Mouse (Mus musculus) thymus, adult 2 months (tissue): ENCODE data around the gene Ets2. TPM values are rescaled to one million over a fixed set of nuclear protein-coding genes. Genes with fewer than 3 reads are reported as not detected.

Experiments
- DNase-seq: peaks from one replicate; pipeline ENCODE4 v3.0.0; 2021
- H3K27ac ChIP-seq: fragments of 200-500 bp; 2 replicates; pipeline ENCODE4 v1.5.1; 2012; ENCODE audit warnings: low read length, control low read depth; ENCODE audit not compliant: control insufficient read depth, insufficient read depth
- H3K27me3 ChIP-seq: fragments of 200-500 bp; 2 replicates; pipeline ENCODE4 v1.6.1; 2012; ENCODE audit warnings: mild to moderate bottlenecking, low read length, moderate library complexity, mixed read lengths; ENCODE audit not compliant: control insufficient read depth, insufficient read depth
- H3K36me3 ChIP-seq: fragments of 200-500 bp; 2 replicates; pipeline ENCODE4 v1.6.1; 2012; ENCODE audit warnings: mild to moderate bottlenecking, low read length, moderate library complexity; ENCODE audit not compliant: control insufficient read depth, insufficient read depth
- H3K4me1 ChIP-seq: fragments of 200-500 bp; replicated peaks from 2 replicates; pipeline ENCODE4 v1.6.1; 2012; ENCODE audit warnings: low read length; ENCODE audit not compliant: control insufficient read depth, insufficient read depth
- H3K4me3 ChIP-seq: fragments of 200-500 bp; 2 replicates; pipeline ENCODE4 v1.5.1; 2012; ENCODE audit warnings: mild to moderate bottlenecking, low read length, control low read depth, moderate library complexity; ENCODE audit not compliant: control insufficient read depth, insufficient read depth
- CTCF ChIP-seq: fragments of 200-500 bp; IDR thresholded peaks from 2 replicates; pipeline ENCODE4 v1.5.1; 2012; ENCODE audit warnings: mild to moderate bottlenecking, control low read depth, low read length, moderate library complexity, borderline replicate concordance; ENCODE audit not compliant: control insufficient read depth, poor library complexity, insufficient read depth; ENCODE audit errors: extremely low read depth
- POLR2A ChIP-seq: fragments of 200-500 bp; IDR thresholded peaks from 2 replicates; pipeline ENCODE4 v1.6.1; 2012; ENCODE audit warnings: mild to moderate bottlenecking, low read length, control low read depth, moderate library complexity; ENCODE audit not compliant: control insufficient read depth, poor library complexity, insufficient read depth; ENCODE audit errors: extremely low read depth
- WGBS: fragments of 180-500 bp; shearing (Covaris S2); methylation state at CpG from one replicate; pipeline ENCODE4 v1.1.7; 2018; 5-methylcytosine and 5-hydroxymethylcytosine counted together
- polyA plus RNA-seq: library from polyadenylated mRNA; depleted of rRNA; stranded (reverse); fragments of >200 nt; gene quantifications from 2 replicates; pipeline ENCODE4 v1.2.3, GENCODE M21; 2012

Gene Ets2
- polyA plus RNA-seq, 1 experiment, result 343 TPM

- no peaks in the 10 kb centered on the region for H3K27me3 ChIP-seq
- TF ChIP-seq CTCF, result no peak
- no peak for TF ChIP-seq POLR2A
- peaks cover 94% of the 10 kb centered on the region for H3K36me3 ChIP-seq
- H3K27ac ChIP-seq, result no peak overlapping the region
- 96% methylated on average over 11 of the region's 11 CpGs for WGBS
- no peak overlapping the region for H3K4me3 ChIP-seq
- DNase-seq, result no peak
- peaks cover 7% of the 10 kb centered on the region; the same call in 1 of the 2 replicates for H3K4me1 ChIP-seq
These were observed 13.2 kb downstream of the Ets2 start for GRCm38 (mm10) chr16:95715026-95715425.

DNA sequence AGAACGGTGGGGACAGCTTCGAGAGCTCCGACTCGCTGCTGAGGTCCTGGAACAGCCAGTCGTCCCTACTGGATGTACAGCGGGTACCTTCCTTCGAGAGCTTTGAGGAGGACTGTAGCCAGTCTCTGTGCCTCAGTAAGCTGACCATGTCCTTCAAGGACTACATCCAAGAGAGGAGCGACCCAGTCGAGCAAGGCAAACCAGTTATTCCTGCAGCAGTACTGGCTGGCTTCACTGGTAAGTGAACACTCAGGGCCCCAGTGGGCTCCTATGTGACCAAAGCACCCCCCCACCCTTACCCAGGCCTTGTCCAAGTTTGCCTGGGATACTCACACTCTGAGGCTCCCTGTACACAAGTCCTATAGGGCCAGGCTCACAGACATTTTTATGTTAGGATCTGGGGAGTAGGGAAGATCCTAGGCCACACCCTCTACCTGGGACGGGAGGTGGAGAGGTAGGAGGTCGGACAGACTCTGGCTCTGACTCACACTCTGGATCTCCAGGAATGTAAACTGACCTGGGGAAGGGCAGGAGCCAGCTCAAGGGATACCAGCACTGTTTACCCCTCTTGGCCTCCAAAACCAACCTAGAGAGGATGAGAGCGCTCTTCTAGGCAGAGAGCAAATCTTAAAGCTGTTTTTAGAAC is 14.3 kb downstream of the Ets2 start:
- 96% methylated on average over 12 of the region's 12 CpGs for WGBS
- H3K4me1 ChIP-seq, result peaks cover 7% of the 10 kb centered on the region; the same call in 1 of the 2 replicates
- no peak for DNase-seq
- no peaks in the 10 kb centered on the region for H3K27me3 ChIP-seq
- peaks cover 94% of the 10 kb centered on the region for H3K36me3 ChIP-seq
- H3K4me3 ChIP-seq, result no peak overlapping the region
- no peak for TF ChIP-seq CTCF
- TF ChIP-seq POLR2A, result no peak
- no peak overlapping the region for H3K27ac ChIP-seq

GRCm38 (mm10) chr16:95717631-95718030 is 15.8 kb downstream of the Ets2 start:
- no peak overlapping the region for H3K27ac ChIP-seq
- DNase-seq, result no peak
- H3K36me3 ChIP-seq, result peaks cover 83% of the 10 kb centered on the region

DNA sequence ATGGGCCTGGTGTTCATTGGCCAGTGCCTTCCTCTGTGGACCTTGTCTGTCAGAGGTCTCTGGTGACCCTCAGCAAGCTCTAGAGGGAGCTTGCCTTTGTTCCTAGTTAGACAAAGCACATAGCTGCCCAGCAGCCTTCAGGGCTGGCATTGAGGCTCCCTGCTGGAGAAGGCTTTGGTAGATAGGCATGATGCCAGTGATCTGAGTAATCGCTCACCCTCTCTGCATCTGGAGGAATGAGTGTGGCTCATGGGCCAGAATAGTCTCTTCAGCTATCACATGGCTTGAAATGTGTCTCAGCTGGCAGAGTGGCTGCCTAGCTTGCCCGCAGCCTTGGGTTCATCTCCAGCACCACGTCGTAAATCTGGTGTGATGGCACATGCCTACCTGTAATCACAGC is 16.2 kb downstream of the Ets2 start:
- WGBS, result 98% methylated on average over 4 of the region's 4 CpGs

More at GRCm38 (mm10) chr16:95717631-95718030, 15.8 kb downstream of the Ets2 start:
- TF ChIP-seq CTCF (no peak), POLR2A (no peak)
- no peaks in the 10 kb centered on the region for H3K27me3 ChIP-seq
- no peak overlapping the region for H3K4me3 ChIP-seq
- H3K4me1 ChIP-seq, result no peaks in the 10 kb centered on the region
- WGBS, result 98% methylated on average over 6 of the region's 6 CpGs

GRCm38 (mm10) chr16:95720532-95720931 is 18.7 kb downstream of the Ets2 start:
- Histone ChIP-seq H3K36me3 (peaks cover 60% of the 10 kb centered on the region), H3K27me3 (no peaks in the 10 kb centered on the region), H3K4me1 (no peaks in the 10 kb centered on the region; the same call in 1 of the 2 replicates), H3K4me3 (no peak overlapping the region), H3K27ac (no peak overlapping the region)
- TF ChIP-seq POLR2A (no peak), CTCF (no peak)
- WGBS, result over 99% methylated on average over 8 of the region's 8 CpGs
- DNase-seq, result no peak

More for the DNA sequence above, 16.2 kb downstream of the Ets2 start:
- Histone ChIP-seq H3K4me1 (no peaks in the 10 kb centered on the region), H3K27ac (no peak overlapping the region), H3K4me3 (no peak overlapping the region), H3K27me3 (no peaks in the 10 kb centered on the region), H3K36me3 (peaks cover 81% of the 10 kb centered on the region)
- TF ChIP-seq POLR2A (no peak), CTCF (no peak)
- DNase-seq, result no peak

DNA sequence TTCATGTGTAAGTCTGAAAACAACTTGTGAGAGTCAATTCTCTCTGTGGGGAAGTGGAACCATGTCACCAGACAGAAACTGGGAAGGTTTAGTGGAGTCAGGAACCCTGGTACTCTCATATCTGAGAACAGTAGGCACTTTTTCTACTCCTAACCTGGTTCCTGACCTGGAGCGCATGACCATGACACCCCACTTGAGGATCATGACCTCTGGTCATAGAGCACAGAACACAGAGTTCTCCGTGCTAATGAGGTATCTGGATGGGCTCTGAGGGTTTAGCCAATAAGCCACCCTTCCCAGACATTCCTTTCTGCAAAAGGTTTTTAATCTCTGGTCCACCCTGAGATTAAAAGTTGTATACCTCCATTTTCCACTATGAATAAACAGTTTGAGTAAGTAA is 22.4 kb downstream of the Ets2 start:
- 96% methylated on average over 2 of the region's 2 CpGs for WGBS

GRCm38 (mm10) chr16:95724776-95725175 is 22.9 kb downstream of the Ets2 start:
- no peak overlapping the region for H3K4me3 ChIP-seq
- H3K27ac ChIP-seq, result no peak overlapping the region
- no peaks in the 10 kb centered on the region for H3K27me3 ChIP-seq
- TF ChIP-seq POLR2A (no peak), CTCF (no peak)
- WGBS, result 91% methylated on average over 5 of the region's 5 CpGs
- H3K4me1 ChIP-seq, result peaks cover 5% of the 10 kb centered on the region
- H3K36me3 ChIP-seq, result peaks cover 17% of the 10 kb centered on the region
- no peak for DNase-seq

More for the DNA sequence above, 22.4 kb downstream of the Ets2 start:
- no peaks in the 10 kb centered on the region for H3K27me3 ChIP-seq
- no peak overlapping the region for H3K4me3 ChIP-seq
- H3K27ac ChIP-seq, result no peak overlapping the region
- no peak for DNase-seq
- peaks cover 5% of the 10 kb centered on the region for H3K4me1 ChIP-seq
- peaks cover 23% of the 10 kb centered on the region for H3K36me3 ChIP-seq
- no peak for TF ChIP-seq POLR2A
- no peak for TF ChIP-seq CTCF

GRCm38 (mm10) chr16:95726802-95727201 is 24.9 kb downstream of the Ets2 start:
- Histone ChIP-seq H3K27me3 (no peaks in the 10 kb centered on the region), H3K4me1 (peaks cover 5% of the 10 kb centered on the region), H3K27ac (no peak overlapping the region), H3K4me3 (no peak overlapping the region), H3K36me3 (no peaks in the 10 kb centered on the region)
- TF ChIP-seq POLR2A (no peak), CTCF (no peak)
- WGBS, result 93% methylated on average over 4 of the region's 4 CpGs
- DNase-seq, result no peak
